Mouse (Mus musculus): ENCODE measurements around the gene Zc3h4. TPM values are rescaled to one million over a fixed set of nuclear protein-coding genes. Genes with fewer than 3 reads are reported as not detected.

Gene Zc3h4
- total RNA-seq, 2 experiments from 2014 or later = 33.2 to 37.9 TPM

DNA sequence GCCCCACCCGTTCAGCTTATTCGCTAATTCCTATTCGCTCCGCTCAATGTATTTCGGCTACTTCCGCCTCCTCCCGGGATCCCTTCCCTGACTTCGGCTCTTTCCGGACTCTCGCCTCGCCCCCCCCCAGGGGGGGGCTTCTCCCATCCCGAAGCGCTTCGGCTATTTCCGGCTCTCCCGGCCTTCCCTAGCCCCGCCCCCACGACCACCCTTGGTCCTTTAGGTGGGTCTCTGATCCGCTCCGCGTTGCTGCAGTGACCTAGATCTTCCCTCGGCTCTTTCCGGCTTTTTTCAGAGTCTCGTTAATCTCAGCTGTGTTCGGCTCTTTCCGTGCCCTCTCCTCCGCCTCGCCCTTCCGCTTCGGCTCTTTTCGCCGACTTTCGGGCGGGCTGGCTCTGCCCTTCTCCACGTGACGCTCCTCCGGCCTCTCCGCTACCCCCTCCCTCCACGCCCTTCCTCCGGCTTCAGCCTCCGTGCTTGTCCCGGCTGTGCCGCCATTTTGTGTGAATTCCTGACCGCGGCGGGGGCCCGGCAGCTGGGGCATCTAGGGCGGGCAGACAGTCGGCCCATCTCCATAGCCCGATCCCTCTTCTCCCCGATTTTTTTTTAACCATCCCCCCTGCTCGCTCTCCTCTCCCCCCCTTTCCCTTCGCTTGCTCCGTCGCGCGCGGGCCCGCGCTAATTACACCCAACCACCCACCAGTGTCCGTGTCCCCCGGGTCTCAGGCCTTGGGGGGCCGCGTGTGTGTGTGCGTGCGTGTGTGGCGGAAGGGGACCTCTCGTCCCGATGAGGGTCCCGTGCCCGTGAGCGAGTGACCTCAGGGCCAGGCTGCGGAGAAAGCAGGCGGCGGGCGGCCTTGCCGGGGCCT is 656 bp upstream of the Zc3h4 start:
- DNase-seq = peak; percentile 99

- peak; percentile 40 for DNase-seq
These were observed 1.3 kb downstream of the Zc3h4 start for GRCm38 (mm10) chr7:16401991-16402431.

GRCm38 (mm10) chr7:16402449-16402848 is 1.7 kb downstream of the Zc3h4 start:
- no peak for DNase-seq

GRCm38 (mm10) chr7:16402968-16403948 is 2.5 kb downstream of the Zc3h4 start:
- no peak for DNase-seq

GRCm38 (mm10) chr7:16404315-16405072 is 3.8 kb downstream of the Zc3h4 start:
- no peak for DNase-seq

GRCm38 (mm10) chr7:16405073-16405455 is 4.4 kb downstream of the Zc3h4 start:
- peak; percentile 41 for DNase-seq

GRCm38 (mm10) chr7:16405516-16406351 is 5.0 kb downstream of the Zc3h4 start:
- peak; percentile 54 for DNase-seq

- no peak for DNase-seq
These were observed 6.3 kb downstream of the Zc3h4 start for GRCm38 (mm10) chr7:16406978-16407377.

GRCm38 (mm10) chr7:16411100-16411499 is 10.4 kb downstream of the Zc3h4 start:
- DNase-seq = no peak

GRCm38 (mm10) chr7:16412220-16412896 is 11.6 kb downstream of the Zc3h4 start:
- no peak for DNase-seq

DNA sequence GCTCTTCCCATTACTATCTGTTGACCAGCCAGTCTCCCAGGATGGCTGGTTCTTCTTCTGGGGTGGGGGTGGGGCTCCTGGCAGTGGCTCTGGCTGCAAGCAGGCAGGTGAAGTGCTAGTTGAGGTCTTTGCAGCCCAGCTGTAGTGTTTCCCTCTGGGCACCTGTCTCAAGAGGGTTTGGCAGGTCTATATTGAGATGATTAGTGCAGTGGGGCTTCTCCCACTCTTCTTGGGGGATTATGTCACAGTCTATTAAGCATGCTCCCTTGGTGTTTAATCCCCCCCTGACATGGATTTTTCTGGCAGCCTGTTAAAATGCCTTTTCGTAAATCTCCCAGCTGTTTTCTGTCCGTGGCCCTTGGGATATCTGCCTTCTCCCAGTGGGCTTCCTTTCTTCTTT is 12.2 kb downstream of the Zc3h4 start:
- no peak for DNase-seq

DNA sequence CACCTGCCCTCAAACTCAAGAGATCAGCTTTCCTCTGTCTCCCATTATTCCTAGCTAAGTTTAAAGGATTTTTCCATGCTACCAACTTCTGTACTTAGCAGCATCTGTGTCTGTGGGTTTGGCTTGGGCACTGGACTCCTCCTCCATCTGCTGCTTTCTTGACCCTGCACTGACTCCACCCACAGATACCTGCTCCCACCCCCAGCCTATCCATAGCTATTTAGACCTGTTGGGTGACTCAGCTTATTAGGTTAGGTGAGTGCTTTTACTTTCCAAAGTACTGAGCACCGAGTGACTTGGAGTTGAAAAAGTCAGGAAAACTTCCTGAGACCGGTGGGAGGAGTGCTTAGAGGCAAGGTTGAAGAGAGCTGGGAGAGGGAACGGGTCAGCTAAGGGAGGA is 14.7 kb downstream of the Zc3h4 start:
- DNase-seq = no peak

DNA sequence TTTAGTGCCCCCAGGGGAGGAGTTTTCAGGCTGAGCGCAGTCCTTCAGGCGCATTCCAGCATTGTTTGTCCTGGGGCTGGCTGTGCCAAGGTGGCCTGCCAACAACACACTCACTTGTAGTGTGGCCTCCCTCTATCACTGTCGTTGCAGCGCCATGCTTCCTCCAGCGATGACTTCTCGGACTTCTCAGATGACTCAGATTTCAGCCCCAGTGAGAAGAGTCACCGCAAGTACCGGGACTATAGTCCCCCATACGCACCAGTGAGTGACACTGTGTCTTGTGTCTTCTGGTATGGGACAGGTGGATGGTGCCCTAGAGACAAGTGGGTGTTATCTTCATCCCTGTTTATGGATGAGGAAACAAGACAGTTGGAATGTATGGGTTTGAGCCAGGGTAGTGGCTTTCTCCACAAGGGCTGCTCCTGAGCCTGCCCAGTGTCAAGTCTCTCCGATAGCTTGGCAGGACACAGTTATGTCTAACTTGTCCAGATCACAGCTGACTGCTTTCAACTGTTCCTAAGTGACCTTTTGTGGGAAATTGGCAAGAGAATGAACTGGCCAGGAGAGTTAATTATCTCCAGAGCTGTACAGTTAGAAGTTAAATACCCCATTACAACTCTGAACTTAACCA is 16.5 kb downstream of the Zc3h4 start:
- peak; percentile 37 for DNase-seq

DNA sequence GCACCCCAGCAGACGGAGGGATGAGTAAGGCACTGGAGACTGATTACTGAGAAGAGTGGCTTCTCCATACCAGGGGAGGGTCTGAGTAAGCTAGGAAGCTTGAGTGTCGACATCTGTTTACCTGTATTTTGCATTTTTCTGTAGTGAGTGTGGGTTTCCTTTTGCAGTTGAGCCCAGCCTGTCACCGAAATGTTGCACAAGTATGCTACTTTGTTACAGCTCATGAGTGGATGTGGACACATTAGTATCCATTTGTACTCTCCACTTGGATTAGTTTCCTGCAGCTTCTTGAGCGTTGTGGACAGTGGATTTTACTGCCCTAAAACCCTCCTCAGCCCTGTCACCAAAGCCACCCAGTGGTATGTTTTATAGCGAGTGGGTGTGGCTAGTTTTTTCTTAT is 18.0 kb downstream of the Zc3h4 start:
- DNase-seq = no peak

DNA sequence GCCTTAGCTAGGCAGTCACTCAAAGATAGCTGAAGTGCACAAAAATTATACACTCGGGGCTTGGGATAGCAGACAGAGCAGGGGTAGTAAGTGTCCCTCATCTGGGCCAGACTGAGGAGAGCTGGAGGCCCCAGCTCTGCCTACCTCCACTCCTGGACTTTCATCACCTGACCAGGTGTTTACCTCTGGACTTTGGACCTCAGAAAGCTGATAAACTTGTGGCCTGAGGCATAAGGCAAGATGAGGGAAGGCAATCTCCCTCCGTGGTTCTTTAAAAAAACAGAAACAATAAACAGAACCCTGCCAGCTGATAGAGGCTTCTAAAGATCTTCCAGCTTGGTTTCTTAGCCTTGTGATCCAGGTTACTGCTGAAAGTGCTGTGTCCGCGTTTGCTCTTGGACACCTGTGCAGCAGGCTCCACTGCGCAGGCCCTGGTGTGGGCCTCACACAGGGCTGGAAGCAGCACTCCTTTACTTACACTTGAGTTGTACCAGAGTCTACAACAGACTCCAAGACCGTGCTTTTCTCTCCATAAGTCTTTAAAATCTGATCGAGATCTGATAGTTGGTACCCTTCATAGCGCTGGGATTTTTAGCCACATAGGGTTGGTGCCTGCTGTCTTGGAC is 19.9 kb downstream of the Zc3h4 start:
- no peak for DNase-seq

DNA sequence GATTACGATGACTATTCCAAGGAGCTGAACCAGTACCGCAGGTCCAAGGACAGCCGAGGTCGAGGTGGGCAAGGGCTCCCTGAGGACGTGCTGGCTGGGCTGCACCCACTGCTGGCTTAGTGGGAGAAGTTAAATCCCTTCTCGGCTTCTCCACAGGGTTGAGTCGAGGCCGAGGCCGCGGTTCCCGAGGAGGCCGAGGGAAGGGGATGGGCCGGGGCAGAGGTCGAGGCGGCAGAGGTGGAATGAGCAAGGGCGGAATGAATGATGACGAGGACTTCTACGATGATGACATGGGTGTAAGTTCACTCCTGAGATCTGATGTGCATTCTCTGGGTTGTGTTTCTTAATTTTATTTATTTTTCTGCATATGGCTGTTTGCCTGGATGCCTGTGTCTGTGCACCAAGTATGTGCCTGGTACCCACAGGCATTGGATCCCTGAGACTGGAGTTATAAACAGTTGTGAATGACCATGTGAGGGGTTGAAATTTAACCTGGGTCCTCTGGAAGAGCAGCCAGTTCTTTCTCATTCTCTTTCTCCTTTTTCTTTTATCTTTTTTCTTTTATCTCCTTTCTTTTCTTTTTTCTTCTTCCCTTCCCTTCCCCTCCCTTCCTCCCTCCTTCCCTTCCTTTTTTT is 21.6 kb downstream of the Zc3h4 start:
- no peak for DNase-seq

GRCm38 (mm10) chr7:16423731-16424130 is 23.0 kb downstream of the Zc3h4 start:
- no peak for DNase-seq

DNA sequence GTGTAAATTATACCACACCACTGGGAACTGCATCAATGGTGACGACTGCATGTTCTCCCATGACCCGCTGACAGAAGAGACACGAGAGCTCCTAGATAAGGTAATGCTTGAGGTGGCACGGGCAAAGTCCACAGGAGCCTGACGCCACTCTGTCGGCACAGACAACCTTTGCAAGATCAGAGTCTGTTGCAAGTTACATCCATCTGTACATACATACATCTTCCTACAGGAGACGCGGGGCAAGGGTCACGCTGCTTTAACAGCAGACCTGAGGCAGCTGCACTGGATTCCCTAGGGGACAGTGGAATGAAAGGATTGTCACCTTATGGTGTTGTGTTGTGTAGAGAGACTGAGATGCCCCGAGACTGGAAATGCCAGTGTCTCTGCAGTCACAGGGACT is 25.0 kb downstream of the Zc3h4 start:
- no peak for DNase-seq

DNA sequence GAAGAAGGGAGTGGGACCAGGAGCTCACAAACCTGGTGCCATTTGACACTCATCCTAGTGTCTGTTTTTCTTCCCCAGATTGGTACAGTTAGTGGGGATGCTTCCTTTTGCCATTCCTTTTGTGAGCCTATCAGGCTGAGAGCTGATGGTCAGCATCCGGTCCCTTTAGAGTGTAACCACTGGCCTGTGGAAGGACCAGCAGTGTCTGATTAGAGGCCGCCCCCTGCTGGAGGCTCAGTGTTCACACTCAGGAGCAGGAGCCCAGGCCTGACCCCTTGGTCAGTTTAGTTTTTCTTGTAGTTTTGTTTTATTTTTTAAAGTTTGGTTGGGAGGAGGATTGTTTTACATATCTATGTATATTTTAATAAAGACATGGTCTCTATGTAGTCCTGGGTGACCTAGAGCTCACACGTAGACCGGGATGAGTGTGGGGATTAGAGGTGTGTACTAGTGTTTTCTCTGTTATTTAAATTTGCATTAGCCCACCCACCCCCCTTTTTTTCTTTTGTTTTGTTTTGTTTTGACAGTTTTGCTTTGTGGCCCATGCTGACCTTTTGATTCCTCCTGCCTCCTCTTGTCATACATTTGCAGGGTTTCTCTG is 25.5 kb downstream of the Zc3h4 start:
- DNase-seq = peak; percentile 91

Data from gastrocnemius, postnatal 10 days (tissue).